Mouse (Mus musculus): ENCODE data around the gene Bcl2l11. TPM values are rescaled to one million over a fixed set of nuclear protein-coding genes. Genes with fewer than 3 reads are reported as not detected.

The Bcl2l11 gene
- 16.4 and 22.3 TPM in 2 replicates for polyA plus RNA-seq (2011; ENCODE audit: insufficient read length, low read depth, missing spikeins)

- H3K4me1 ChIP-seq (ENCODE audit: control insufficient read depth, insufficient read depth, low read length): peaks cover 5% of the 10 kb centered on the region
- peak within 1 kb of the TSS; percentile 70 for H3K4me3 ChIP-seq (ENCODE audit: insufficient read depth, low read length)
- TF ChIP-seq POLR2A (IDR thresholded peaks at IDR 0.05; ENCODE audit: low read depth, low read length): peak; percentile 99
- TF ChIP-seq CTCF (IDR thresholded peaks at IDR 0.05; ENCODE audit: borderline replicate concordance, insufficient read depth, low read length): 0 out of 2 replicates have a peak, but pooled peaks have one; percentile 22
- no peak within 1 kb of the TSS for H3K27ac ChIP-seq (ENCODE audit: insufficient read depth, low read length)
Measured at GRCm38 (mm10) chr2:128125635-128126470, at the start of gene Bcl2l11. Bcl2l11 (plus strand) TSS chr2:128126038.

DNA sequence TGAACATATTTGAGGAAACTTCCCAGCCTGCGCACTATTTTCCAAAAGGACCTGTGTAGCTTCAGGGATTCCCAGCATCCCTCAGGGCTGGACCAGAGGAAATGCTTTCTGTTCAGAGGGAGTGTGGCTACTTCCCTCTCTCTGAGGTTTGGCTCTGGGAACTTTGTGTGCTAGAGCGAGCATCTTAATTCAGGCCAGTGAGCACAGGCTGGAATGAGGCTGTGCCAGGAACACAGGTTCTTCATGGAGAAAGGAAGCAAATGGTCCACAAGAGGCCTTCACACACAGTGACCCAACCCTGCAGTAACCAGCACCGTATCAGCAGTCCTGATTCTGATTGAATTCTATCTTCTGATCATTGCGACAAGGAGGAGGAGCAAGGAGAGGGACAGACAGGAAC is 48.9 kb upstream of the Bcl2l11 start:
- H3K4me3 ChIP-seq (ENCODE audit: insufficient read depth, low read length): no peak overlapping the region
- H3K4me1 ChIP-seq (ENCODE audit: control insufficient read depth, insufficient read depth, low read length): no peaks in the 10 kb centered on the region
- H3K27ac ChIP-seq (ENCODE audit: insufficient read depth, low read length): no peak overlapping the region
- TF ChIP-seq POLR2A (IDR thresholded peaks at IDR 0.05; ENCODE audit: low read depth, low read length) (no peak), CTCF (IDR thresholded peaks at IDR 0.05; ENCODE audit: borderline replicate concordance, insufficient read depth, low read length) (no peak)

DNA sequence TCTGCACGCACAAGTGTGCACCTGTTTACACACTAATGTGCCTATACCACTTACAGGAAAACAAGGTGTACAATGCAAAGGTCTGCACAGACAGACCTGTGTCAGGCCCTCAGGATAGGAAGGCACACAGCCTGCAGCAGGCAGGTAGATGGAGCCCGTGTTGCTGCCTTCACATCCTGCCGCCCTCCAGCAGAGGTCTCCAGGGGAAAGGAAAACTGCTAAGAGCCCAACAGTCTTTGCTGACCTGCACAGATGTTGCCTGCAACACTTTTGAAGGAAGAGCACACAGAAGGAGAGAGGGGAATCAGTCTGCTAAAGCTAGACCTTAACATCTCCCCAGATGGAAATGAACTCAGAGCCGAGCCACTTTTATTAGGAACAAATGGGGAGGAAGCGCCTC is 47.0 kb upstream of the Bcl2l11 start:
- Histone ChIP-seq H3K4me3 (ENCODE audit: insufficient read depth, low read length) (no peak overlapping the region), H3K27ac (ENCODE audit: insufficient read depth, low read length) (no peak overlapping the region), H3K4me1 (ENCODE audit: control insufficient read depth, insufficient read depth, low read length) (no peaks in the 10 kb centered on the region)
- TF ChIP-seq CTCF (IDR thresholded peaks at IDR 0.05; ENCODE audit: borderline replicate concordance, insufficient read depth, low read length): peak; percentile 44
- no peak for TF ChIP-seq POLR2A (IDR thresholded peaks at IDR 0.05; ENCODE audit: low read depth, low read length)

DNA sequence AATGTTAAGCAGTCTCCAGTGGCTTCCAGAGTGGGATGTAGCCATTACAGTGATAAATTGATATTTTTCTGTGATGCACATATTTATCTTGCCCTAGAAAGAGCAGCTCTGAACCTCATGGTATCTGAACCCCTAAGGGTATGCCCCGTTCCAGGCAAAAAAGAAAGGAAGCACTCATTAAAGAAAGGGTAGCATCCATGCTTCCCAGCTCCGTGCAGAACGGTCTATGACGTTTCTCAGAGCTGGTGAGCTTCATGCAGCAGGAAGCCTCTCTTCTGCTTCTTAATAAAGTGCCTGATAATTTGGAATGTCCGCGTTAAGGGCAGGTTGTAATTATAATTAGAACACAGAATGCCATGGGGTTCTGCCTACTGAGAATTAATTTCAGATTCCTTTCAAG is 46.5 kb upstream of the Bcl2l11 start:
- TF ChIP-seq CTCF (IDR thresholded peaks at IDR 0.05; ENCODE audit: borderline replicate concordance, insufficient read depth, low read length): no peak
- no peak for TF ChIP-seq POLR2A (IDR thresholded peaks at IDR 0.05; ENCODE audit: low read depth, low read length)

DNA sequence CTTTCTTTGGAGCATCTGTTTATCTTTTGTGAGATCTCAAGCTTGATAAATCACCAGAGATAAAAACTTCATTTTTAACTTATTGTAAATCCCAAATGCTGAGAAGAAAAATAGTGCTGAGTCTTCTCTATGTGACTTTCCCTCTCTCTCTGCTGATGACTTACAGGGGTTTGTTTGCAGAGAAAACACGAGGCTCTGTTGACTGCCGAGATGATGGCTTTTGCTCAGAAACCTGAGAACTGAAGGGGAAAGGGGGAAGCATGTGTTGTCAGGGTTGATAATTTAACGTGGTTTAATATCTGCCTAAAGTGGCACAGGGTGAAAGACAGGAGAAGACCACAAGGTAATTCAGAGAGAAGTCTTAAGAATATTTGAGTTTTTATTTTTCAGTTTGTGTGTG is 42.0 kb upstream of the Bcl2l11 start:
- TF ChIP-seq CTCF (IDR thresholded peaks at IDR 0.05; ENCODE audit: borderline replicate concordance, insufficient read depth, low read length): no peak
- TF ChIP-seq POLR2A (IDR thresholded peaks at IDR 0.05; ENCODE audit: low read depth, low read length): no peak
- Histone ChIP-seq H3K4me1 (ENCODE audit: control insufficient read depth, insufficient read depth, low read length) (no peaks in the 10 kb centered on the region), H3K27ac (ENCODE audit: insufficient read depth, low read length) (no peak overlapping the region), H3K4me3 (ENCODE audit: insufficient read depth, low read length) (no peak overlapping the region)

More for the DNA sequence above, 46.5 kb upstream of the Bcl2l11 start:
- Histone ChIP-seq H3K4me1 (ENCODE audit: control insufficient read depth, insufficient read depth, low read length) (no peaks in the 10 kb centered on the region), H3K27ac (ENCODE audit: insufficient read depth, low read length) (no peak overlapping the region), H3K4me3 (ENCODE audit: insufficient read depth, low read length) (no peak overlapping the region)

- no peaks in the 10 kb centered on the region for H3K4me1 ChIP-seq (ENCODE audit: control insufficient read depth, insufficient read depth, low read length)
- TF ChIP-seq CTCF (IDR thresholded peaks at IDR 0.05; ENCODE audit: borderline replicate concordance, insufficient read depth, low read length) (no peak), POLR2A (IDR thresholded peaks at IDR 0.05; ENCODE audit: low read depth, low read length) (no peak)
- no peak overlapping the region for H3K4me3 ChIP-seq (ENCODE audit: insufficient read depth, low read length)
- no peak overlapping the region for H3K27ac ChIP-seq (ENCODE audit: insufficient read depth, low read length)
Measured at GRCm38 (mm10) chr2:128084607-128085006, 41.2 kb upstream of the Bcl2l11 start.

DNA sequence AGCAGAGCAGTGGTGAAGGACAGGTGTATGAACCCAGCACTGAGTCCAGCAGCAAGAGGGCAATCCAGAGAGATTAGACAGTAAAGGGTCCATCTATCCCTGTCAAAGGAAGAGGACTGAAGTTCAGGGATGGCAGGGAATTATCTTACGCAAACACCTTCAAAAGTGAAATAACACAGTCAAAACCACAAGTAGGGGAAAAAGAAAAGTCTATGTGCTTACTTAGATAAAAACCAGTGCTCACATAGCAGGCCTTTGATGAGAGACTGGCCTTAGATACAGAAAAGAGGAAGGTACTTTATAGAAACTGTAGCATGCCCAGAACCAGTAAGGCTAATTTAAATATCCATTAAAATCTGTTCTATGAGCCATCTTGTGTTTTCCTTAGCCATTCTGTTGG is 40.4 kb upstream of the Bcl2l11 start:
- Histone ChIP-seq H3K4me3 (ENCODE audit: insufficient read depth, low read length) (no peak overlapping the region), H3K27ac (ENCODE audit: insufficient read depth, low read length) (no peak overlapping the region), H3K4me1 (ENCODE audit: control insufficient read depth, insufficient read depth, low read length) (no peaks in the 10 kb centered on the region)
- TF ChIP-seq CTCF (IDR thresholded peaks at IDR 0.05; ENCODE audit: borderline replicate concordance, insufficient read depth, low read length) (no peak), POLR2A (IDR thresholded peaks at IDR 0.05; ENCODE audit: low read depth, low read length) (no peak)

DNA sequence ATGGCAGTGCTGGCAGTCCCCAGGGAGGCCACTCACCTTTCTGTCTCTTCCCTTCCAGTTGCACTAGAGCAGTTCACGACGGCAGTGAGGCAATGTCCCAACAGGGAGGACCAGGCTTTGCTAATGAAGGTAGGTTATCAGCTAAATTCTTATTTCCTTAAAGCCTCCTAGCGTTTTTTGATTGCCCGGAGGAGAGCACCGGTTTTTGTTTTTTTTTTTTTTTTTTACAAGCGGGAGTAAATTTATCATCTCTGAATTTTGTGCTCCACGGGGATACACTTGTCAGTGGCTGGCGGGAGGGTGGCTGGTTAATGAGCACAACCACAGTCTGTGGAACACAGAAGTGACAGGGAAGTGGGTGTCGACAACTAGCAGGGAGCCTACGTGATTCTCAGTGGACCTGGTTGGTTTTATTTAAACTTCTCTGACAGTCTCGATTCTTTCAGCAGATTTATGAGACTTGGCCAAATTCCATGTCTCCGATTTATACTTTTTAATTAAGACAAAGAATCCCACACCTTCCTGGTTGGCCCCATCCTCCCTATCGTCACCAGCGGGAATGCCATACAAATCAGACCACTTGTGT is 39.4 kb upstream of the Bcl2l11 start:
- no peak overlapping the region for H3K27ac ChIP-seq (ENCODE audit: insufficient read depth, low read length)
- TF ChIP-seq POLR2A (IDR thresholded peaks at IDR 0.05; ENCODE audit: low read depth, low read length) (no peak), CTCF (IDR thresholded peaks at IDR 0.05; ENCODE audit: borderline replicate concordance, insufficient read depth, low read length) (no peak)

GRCm38 (mm10) chr2:128086996-128087526 is 38.8 kb upstream of the Bcl2l11 start:
- H3K4me1 ChIP-seq (ENCODE audit: control insufficient read depth, insufficient read depth, low read length): no peaks in the 10 kb centered on the region
- H3K4me3 ChIP-seq (ENCODE audit: insufficient read depth, low read length): no peak overlapping the region
- H3K27ac ChIP-seq (ENCODE audit: insufficient read depth, low read length): no peak overlapping the region
- no peak for TF ChIP-seq CTCF (IDR thresholded peaks at IDR 0.05; ENCODE audit: borderline replicate concordance, insufficient read depth, low read length)
- no peak for TF ChIP-seq POLR2A (IDR thresholded peaks at IDR 0.05; ENCODE audit: low read depth, low read length)

More for the DNA sequence above, 39.4 kb upstream of the Bcl2l11 start:
- Histone ChIP-seq H3K4me3 (ENCODE audit: insufficient read depth, low read length) (no peak overlapping the region), H3K4me1 (ENCODE audit: control insufficient read depth, insufficient read depth, low read length) (no peaks in the 10 kb centered on the region)

All from embryonic fibroblast, embryonic 13.5 days (primary cell).